Mouse (Mus musculus): ENCODE measurements around the gene Gstt4.

GRCm38 (mm10) chr10:75774102-75774501 lies 48.2 kb downstream of the Gstt4 start:
- no peak for TF ChIP-seq CTCF (IDR thresholded peaks at IDR 0.05; ENCODE audit: control insufficient read depth, insufficient read depth, low read length)
- TF ChIP-seq POLR2A (IDR thresholded peaks at IDR 0.05; ENCODE audit: borderline replicate concordance, control insufficient read depth, low read depth, low read length): no peak
